Mouse (Mus musculus): ENCODE results near the gene Ndel1.

DNA sequence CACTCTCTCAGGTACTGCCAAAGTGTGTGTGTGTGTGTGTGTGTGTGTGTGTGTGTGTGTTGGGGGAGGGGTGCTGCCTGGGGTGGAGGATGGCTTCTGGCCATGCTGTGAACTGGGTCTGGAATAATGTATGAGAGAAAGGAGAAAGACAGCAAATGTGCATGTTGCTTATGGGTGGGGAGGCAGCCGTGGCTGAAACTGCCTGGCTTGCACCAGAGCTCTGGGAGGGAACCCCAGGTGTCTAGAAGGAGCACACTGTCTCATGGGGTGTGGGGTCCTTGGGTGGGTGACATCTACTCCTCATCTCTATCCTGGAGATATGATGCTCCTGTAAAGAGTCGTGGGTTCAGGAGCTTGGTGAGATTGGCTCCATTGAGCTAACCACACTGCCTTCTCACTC is 17.0 kb upstream of the Ndel1 start:
- TF ChIP-seq POLR2A (IDR thresholded peaks at IDR 0.05; ENCODE audit: insufficient read depth, low read depth, low read length) (no peak), EP300 (IDR thresholded peaks at IDR 0.05; ENCODE audit: insufficient read depth, low read depth, low read length) (no peak)

Measured in heart, adult 2 months (tissue).